Mouse (Mus musculus) embryo, embryonic 11 days (tissue): ENCODE data around the gene Gm49384.
"Not testable (repeated sequence)": the region's sequence is repeated elsewhere in the genome, so short reads cannot be mapped to it uniquely, and the experiment has no call there.

ENCODE experiments used
- DNase-seq: peaks from one replicate; pipeline ENCODE4 v3.0.0-alpha.2; 2015

Gene Gm49384

DNA sequence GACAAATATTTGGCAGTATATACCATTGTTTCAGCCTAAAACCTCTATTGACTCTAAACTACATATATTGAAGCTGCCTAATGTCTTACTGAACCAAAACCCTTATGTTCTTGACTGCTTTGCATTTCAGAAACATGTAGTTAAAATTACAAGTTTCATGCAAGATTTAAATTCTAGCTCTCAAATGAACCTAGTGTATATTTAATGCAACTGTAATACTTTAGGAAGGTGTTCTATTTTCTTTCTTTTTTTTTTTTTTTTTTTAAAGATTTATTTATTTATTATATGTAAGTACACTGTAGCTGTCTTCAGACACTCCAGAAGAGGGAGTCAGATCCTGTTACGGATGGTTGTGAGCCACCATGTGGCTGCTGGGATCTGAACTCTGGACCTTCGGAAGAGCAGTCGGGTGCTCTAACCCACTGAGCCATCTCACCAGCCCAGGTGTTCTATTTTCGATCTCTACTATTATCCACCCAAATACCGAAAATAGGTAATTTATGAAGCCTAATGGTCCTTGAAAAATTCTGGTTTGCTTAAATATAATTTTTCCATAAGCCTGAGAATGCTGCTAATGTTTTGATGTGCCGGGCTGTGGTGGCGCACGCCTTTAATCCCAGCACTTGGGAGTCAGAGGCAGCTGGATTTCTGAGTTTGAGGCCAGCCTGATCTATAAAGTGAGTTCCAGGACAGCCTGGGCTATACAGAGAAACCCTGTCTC is 37.0 kb downstream of the Gm49384 start:
- DNase-seq, result not testable (repeated sequence)

DNA sequence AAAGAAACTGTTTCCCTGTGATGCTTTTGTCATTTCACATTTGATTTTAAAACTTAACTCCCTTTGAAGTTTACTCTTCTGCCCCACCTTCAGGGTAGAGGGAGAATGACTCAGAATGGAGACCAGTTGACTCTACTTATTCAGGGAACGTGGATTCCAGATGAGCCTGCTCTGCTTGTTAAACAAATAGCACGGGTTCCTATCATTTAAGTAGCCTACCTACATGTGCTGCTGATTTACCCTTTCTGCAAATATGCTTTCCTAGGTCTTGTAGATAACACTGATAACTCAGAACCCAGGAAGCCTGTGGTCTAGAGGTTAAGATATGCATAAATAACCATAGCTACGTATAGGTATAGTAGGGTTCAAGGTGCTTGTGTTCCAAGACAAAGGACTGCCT is 39.2 kb downstream of the Gm49384 start:
- no peak for DNase-seq

- not testable (repeated sequence) for DNase-seq
Measured at GRCm38 (mm10) chr12:69163586-69163985, 40.5 kb downstream of the Gm49384 start.

DNA sequence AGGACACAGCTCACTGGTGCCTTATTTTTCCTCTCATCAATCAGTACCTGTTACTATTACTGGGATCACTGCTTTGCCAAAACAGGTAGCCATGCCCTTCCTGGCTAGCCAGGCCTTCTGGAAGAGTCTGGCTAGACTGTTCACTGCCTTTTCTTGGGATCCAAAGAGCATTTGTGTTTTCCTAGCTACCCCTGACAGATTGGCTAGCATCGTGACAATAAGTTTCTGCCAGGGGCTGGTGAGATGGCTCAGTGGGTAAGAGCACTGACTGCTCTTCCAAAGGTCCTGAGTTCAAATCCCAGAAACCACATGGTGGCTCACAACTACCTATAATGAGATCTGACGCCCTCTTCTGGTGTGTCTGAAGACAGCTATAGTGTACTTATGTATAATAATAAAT is 43.4 kb downstream of the Gm49384 start:
- not testable (repeated sequence) for DNase-seq

DNA sequence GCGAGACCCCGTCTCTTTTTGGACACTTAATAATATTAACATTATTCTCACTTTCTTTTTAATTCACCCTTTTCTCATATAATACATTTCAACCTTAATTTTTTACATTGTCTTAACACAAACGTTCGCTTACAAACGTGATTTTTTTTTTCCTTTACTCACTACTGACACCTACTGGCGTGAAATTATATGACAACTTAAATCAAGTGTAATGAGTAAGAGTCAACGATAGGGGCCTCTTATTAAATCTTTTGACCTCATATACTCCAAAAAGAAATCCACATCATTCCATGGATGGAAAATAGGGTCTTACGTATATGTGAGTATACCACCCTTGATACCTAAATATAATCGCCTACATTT is 44.5 kb downstream of the Gm49384 start:
- DNase-seq, result peak; percentile 79

- DNase-seq, result peak; percentile 99
Measured at GRCm38 (mm10) chr12:69158765-69159577, 45.1 kb downstream of the Gm49384 start, which contains the start of gene Rps29. Gene Rps29, minus strand, starts transcription at chr12:69159186.

DNA sequence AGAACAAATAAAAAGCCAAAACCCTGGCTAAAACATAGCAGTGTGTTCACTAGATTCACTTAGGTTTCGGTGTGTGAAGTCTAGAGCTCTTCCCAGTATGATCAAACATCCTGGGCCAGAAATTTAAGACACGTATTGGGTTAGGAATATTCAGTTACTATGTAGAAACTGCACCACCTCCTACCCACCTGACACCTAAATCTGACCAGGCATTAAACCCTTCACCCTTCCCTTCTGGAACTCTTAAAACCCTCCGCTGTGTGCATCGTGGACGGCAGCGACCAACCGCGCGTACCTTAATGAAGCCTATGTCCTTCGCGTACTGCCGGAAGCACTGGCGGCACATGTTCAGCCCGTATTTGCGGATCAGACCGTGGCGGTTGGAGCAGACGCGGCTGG is 45.7 kb downstream of the Gm49384 start:
- DNase-seq, result peak; percentile 45

- no peak for DNase-seq
Measured at GRCm38 (mm10) chr12:69157107-69157506, 47.0 kb downstream of the Gm49384 start.

- DNase-seq, result no peak
Measured at GRCm38 (mm10) chr12:69156436-69156835, 47.6 kb downstream of the Gm49384 start.

DNA sequence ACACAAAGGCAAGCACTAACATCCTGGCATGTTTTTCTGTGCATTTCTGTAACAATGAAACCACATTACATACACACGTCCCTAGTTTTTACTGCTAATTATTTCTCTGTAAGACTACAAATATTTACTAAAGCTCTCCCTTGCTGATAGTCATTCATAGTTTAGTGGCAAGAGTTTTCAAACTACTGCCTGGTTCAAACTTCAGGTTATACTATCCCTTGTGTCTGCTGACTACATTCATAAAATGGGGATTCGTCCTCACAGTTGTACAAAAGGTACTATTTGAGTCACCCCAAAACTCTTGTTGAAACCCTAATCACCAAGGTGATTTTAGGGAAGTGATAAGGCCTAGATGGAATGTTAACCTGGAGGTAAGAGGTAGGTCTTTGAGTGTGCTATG is 48.1 kb downstream of the Gm49384 start:
- no peak for DNase-seq

DNA sequence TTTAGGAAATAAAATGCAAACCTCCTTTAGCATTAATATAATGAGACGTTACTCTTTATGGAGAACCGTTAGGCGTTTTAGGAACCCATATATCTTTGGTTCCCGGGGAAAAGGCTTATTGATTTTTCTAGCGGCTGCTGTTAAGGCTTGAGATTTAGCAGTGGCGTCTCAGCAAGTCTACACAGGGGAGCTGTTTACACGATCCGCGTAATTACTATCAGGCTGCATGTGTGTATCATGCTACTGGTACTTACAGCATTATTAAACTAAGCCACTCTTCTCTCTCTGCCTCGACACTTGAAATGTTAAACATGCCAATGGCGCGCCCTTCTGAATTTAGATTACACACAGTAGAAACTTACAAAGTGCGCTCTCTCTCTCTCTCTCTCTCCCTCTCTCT is 54.0 kb downstream of the Gm49384 start:
- no peak for DNase-seq

DNA sequence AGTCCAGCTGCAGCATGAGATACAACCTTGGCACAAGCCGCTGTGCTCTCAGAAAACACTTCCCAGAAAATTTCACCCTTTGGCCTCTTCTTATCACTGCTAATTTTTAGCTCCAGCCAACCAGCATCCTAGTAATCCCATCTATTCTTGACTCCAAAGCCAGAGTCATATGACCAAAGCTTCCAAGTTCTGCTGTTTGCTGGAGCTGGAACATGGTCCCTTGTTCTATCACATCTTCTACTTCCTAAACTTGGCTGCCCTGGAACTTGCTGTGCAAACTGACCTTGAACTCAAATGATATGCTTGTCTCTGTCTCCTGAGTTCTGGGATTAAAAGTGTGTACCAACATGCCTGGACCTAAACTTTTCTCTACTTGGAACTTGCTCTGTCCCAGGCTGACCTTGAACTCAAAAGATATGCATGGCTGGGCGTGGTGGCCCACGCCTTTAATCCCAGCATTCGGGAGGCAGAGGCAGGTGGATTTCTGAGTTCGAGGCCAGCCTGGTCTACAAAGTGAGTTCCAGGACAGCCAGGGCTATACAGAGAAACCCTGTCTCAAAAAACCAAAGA is 56.8 kb downstream of the Gm49384 start:
- no peak for DNase-seq

- no peak for DNase-seq
Measured at GRCm38 (mm10) chr12:69143460-69143859, 60.6 kb downstream of the Gm49384 start.

- no peak for DNase-seq
Measured at GRCm38 (mm10) chr12:69139841-69140240, 64.2 kb downstream of the Gm49384 start.
